Mouse (Mus musculus) gastrocnemius, postnatal 25 days (tissue): ENCODE data around the gene Dhh. TPM values are rescaled to one million over a fixed set of nuclear protein-coding genes. Genes with fewer than 3 reads are reported as not detected.

Experiments used
- DNase-seq: peaks from one replicate; pipeline ENCODE4 v3.0.0; 2022
- total RNA-seq, 2 experiments: library from RNA; stranded (reverse); gene quantifications; 1 replicate in 1 of 2; 2 replicates in 1 of 2; pipeline ENCODE4 v1.2.3; 2021

The Dhh gene
- total RNA-seq, 2 experiments from 2014 or later: 1.2 to 2.3 TPM

- peak; percentile 92 for DNase-seq
These were observed 26.1 kb downstream of the Dhh start for GRCm38 (mm10) chr15:98871916-98872888.

- peak; percentile 46 for DNase-seq
These were observed 27.0 kb downstream of the Dhh start, which contains the start of gene Kmt2d for GRCm38 (mm10) chr15:98871070-98871915. TSS of gene Kmt2d (minus strand) at chr15:98871204.

- DNase-seq: peak; percentile 69
These were observed 27.9 kb downstream of the Dhh start for GRCm38 (mm10) chr15:98870179-98871069.

GRCm38 (mm10) chr15:98869342-98870178 lies 28.8 kb downstream of the Dhh start:
- DNase-seq: no peak

- no peak for DNase-seq
These were observed 29.8 kb downstream of the Dhh start for GRCm38 (mm10) chr15:98868346-98869063.

- peak; percentile 54 for DNase-seq
These were observed 31.0 kb downstream of the Dhh start for GRCm38 (mm10) chr15:98867321-98867720.

GRCm38 (mm10) chr15:98866501-98866900 lies 31.8 kb downstream of the Dhh start:
- DNase-seq: no peak

GRCm38 (mm10) chr15:98865771-98866170 lies 32.6 kb downstream of the Dhh start:
- no peak for DNase-seq

GRCm38 (mm10) chr15:98864951-98865350 lies 33.4 kb downstream of the Dhh start:
- no peak for DNase-seq

- DNase-seq: peak; percentile 5
These were observed 34.8 kb downstream of the Dhh start for GRCm38 (mm10) chr15:98863451-98863958.

- DNase-seq: peak; percentile 3
These were observed 36.5 kb downstream of the Dhh start for GRCm38 (mm10) chr15:98861701-98862410.

- DNase-seq: no peak
These were observed 37.4 kb downstream of the Dhh start for GRCm38 (mm10) chr15:98860921-98861320.

GRCm38 (mm10) chr15:98859319-98860043 lies 38.9 kb downstream of the Dhh start:
- peak; percentile 5 for DNase-seq

GRCm38 (mm10) chr15:98854214-98854613 lies 44.1 kb downstream of the Dhh start:
- DNase-seq: no peak

- DNase-seq: peak; percentile 18
These were observed 45.0 kb downstream of the Dhh start for GRCm38 (mm10) chr15:98853161-98853937.

- peak; percentile 4 for DNase-seq
These were observed 45.6 kb downstream of the Dhh start for GRCm38 (mm10) chr15:98852733-98853132.

- no peak for DNase-seq
These were observed 46.3 kb downstream of the Dhh start for GRCm38 (mm10) chr15:98852071-98852470.
